Mouse (Mus musculus) testis, adult 2 months (tissue): ENCODE results near the gene Tyw1.

Experiments used
- CTCF ChIP-seq: fragments of 200-500 bp; IDR thresholded peaks from 2 replicates; pipeline ENCODE4 v1.5.1; 2012; ENCODE audit warnings: low read depth, mild to moderate bottlenecking, inconsistent platforms, low read length, moderate library complexity; ENCODE audit not compliant: control insufficient read depth, insufficient read depth, insufficient replicate concordance
- POLR2A ChIP-seq: fragments of 200-500 bp; IDR thresholded peaks from 2 replicates; pipeline ENCODE4 v1.6.1; 2012; ENCODE audit warnings: low read depth, mild to moderate bottlenecking, inconsistent platforms, low read length, moderate library complexity; ENCODE audit not compliant: control insufficient read depth

- TF ChIP-seq CTCF (no peak), POLR2A (no peak)
These were observed 20.1 kb downstream of the Tyw1 start for GRCm38 (mm10) chr5:130275509-130275908.
